Mouse (Mus musculus) lung, adult 2 months (tissue): Measurements from ENCODE around the gene Arid4a.

Source experiments
- CTCF ChIP-seq: fragments of 200-500 bp; IDR thresholded peaks from 2 replicates; pipeline ENCODE4 v1.5.1; 2011; ENCODE audit warnings: mild to moderate bottlenecking, low read length, control low read depth; ENCODE audit not compliant: insufficient read depth
- POLR2A ChIP-seq: fragments of 200-500 bp; IDR thresholded peaks from 2 replicates; pipeline ENCODE4 v1.6.1; 2011; ENCODE audit warnings: low read depth, mild to moderate bottlenecking, control low read depth, low read length, borderline replicate concordance; ENCODE audit errors: extremely low read depth

- TF ChIP-seq CTCF (no peak), POLR2A (no peak)
Measured at GRCm38 (mm10) chr12:71135581-71135980, 119.8 kb downstream of the Arid4a start.
